Mouse (Mus musculus) frontal cortex, adult (tissue): ENCODE results near the gene Gm7137.
"Not testable (repeated sequence)": the region's sequence is repeated elsewhere in the genome, so short reads cannot be mapped to it uniquely, and the experiment has no call there.

Experiments used
- ATAC-seq: cut with Nextera tagmentation; 2 replicates; pipeline ENCODE4 v1.9.2; 2017; ENCODE audit warnings: mild to moderate bottlenecking, moderate library complexity, mixed read lengths; ENCODE audit not compliant: low TSS enrichment

Gene Gm7137

GRCm38 (mm10) chr10:77752312-77752711 is 35.7 kb downstream of the Gm7137 start:
- not testable (repeated sequence) for ATAC-seq

DNA sequence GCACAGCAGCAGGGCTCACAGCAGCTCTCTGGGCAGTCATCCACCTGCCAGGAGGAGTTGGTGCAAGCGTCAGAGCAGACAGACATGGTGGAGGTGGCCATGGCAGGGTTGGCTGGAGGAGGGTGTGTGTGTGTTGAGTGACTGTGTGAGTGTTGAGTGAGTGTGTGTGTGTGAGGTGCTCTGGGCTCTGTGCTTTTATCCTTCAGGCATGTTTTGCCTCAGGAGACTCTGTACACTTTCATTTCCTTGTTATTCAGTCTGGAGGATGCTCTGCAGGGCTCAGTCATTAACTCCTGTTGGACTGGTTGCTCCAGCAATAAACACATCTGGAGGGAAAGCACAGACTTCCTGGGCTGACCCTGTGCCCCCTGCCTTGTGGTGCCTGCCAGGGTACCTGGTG is 36.7 kb downstream of the Gm7137 start, which contains the start of gene Gm9736:
Gm9736 (minus strand) TSS at position 101 of the 400 bp plus-strand sequence.
- not testable (repeated sequence) for ATAC-seq

DNA sequence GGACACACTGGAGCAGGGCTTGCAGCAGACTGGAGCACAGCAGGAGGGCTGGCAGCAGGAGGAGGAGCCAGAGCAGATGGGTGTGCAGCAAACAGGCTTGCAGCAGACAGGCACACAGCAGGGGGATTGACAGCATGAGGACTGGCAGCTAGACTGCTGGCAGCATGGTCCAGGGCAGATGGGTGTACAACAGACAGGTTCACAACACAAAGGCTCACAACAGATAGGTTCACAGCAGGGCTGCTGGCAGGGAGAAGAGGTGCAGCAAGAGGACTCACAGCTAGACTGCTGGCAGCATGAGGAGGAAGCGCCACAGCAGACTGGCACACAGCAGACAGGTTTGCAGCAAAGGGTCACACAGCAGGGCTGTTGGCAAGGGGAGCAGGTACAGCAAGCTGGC is 37.3 kb downstream of the Gm7137 start:
- ATAC-seq: not testable (repeated sequence)

- ATAC-seq: not testable (repeated sequence)
Measured at GRCm38 (mm10) chr10:77741924-77742688, 45.9 kb downstream of the Gm7137 start, which contains the start of gene Gm18596. TSS of gene Gm18596 (minus strand) at chr10:77742638.

DNA sequence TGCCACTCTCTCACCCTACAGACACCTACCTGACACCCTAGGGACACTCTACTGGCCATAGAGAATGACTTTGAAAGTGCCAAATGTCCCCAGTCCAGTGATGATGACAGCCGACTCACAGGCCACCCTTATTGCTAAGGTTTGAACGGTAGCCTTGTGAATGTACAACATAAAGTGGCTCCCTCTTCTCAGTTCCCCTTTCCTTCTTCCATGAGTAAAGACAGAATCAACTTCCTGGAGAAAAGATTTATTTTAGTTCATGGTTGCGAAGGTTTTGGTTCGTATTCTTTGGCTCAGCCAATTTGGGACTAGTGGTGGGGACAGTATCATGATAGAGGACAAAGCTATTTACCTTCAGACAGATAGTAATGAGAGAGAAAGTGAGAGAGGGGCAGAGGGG is 49.1 kb downstream of the Gm7137 start:
- ATAC-seq: no peak
